8 mouse cellular contexts compared by ENCODE assay signal in genomic region chr12:117447223-117447622, GRCm38 (mm10).
A peak's percentile ranks its signal among the peaks of the same experiment; 100 is the strongest.
DNase-seq lines count a peak whose midpoint lies in the region; ATAC-seq and TF ChIP-seq lines count a peak whose summit lies in the region.

No protein-coding gene starts in this region.

- no peak for TF ChIP-seq POLR2A in small intestine, adult 2 months (IDR thresholded peaks at IDR 0.05; ENCODE audit: low read depth, low read length)

- H3K4me1 ChIP-seq in forebrain, embryonic 10.5 days = peaks cover 18% of the 10 kb centered on the region
- H3K4me1 ChIP-seq in forebrain, embryonic 16.5 days (replicated peaks; ENCODE audit: control insufficient read depth, insufficient read depth, low read length) = no peaks in the 10 kb centered on the region
- H3K4me1 ChIP-seq in lung, postnatal 0 days (ENCODE audit: insufficient read depth, low read depth, low read length) = no peaks in the 10 kb centered on the region; the same call in 1 of the 2 replicates
- H3K4me1 ChIP-seq in small intestine, adult 2 months (ENCODE audit: control insufficient read depth, insufficient read depth, insufficient read length, low read length) = peaks cover 15% of the 10 kb centered on the region; the same call in 1 of the 2 replicates

- no peak overlapping the region for H3K4me2 ChIP-seq in forebrain, embryonic 16.5 days (ENCODE audit: low read length)
- H3K4me2 ChIP-seq in lung, postnatal 0 days (replicated peaks; ENCODE audit: low read depth, low read length) = peak overlapping the region; percentile 47

- TF ChIP-seq CTCF in lung, postnatal 0 days (IDR thresholded peaks at IDR 0.05) = no peak
- no peak for TF ChIP-seq CTCF in small intestine, adult 2 months (IDR thresholded peaks at IDR 0.05; ENCODE audit: extremely low read depth, insufficient read length, insufficient replicate concordance, low read depth, low read length)

- H3K36me3 ChIP-seq in forebrain, embryonic 10.5 days (replicated peaks) = no peaks in the 10 kb centered on the region
- no peaks in the 10 kb centered on the region for H3K36me3 ChIP-seq in forebrain, embryonic 16.5 days (ENCODE audit: control insufficient read depth, insufficient read depth)
- H3K36me3 ChIP-seq in lung, postnatal 0 days (ENCODE audit: insufficient read depth, low read length) = no peaks in the 10 kb centered on the region
- H3K36me3 ChIP-seq in small intestine, adult 2 months (ENCODE audit: control insufficient read depth, insufficient read depth, low read length) = no peaks in the 10 kb centered on the region

- H3K9ac ChIP-seq in forebrain, embryonic 16.5 days (replicated peaks; ENCODE audit: low read depth, low read length) = no peak overlapping the region
- H3K9ac ChIP-seq in lung, postnatal 0 days (replicated peaks; ENCODE audit: low read depth) = no peak overlapping the region

- no peaks in the 10 kb centered on the region for H3K9me3 ChIP-seq in forebrain, embryonic 10.5 days
- no peaks in the 10 kb centered on the region for H3K9me3 ChIP-seq in forebrain, embryonic 16.5 days (ENCODE audit: control insufficient read depth, low read length)
- no peaks in the 10 kb centered on the region for H3K9me3 ChIP-seq in lung, postnatal 0 days (ENCODE audit: low read length)

- peak overlapping the region; percentile 69 for H3K27ac ChIP-seq in forebrain, embryonic 10.5 days
- no peak overlapping the region for H3K27ac ChIP-seq in forebrain, embryonic 16.5 days (ENCODE audit: low read length)
- H3K27ac ChIP-seq in lung, postnatal 0 days (ENCODE audit: low read length) = peak overlapping the region; percentile 6; the same call in 1 of the 2 replicates
- no peak overlapping the region for H3K27ac ChIP-seq in small intestine, adult 2 months (ENCODE audit: insufficient read depth, low read depth, low read length)

- ATAC-seq in forebrain, embryonic 16.5 days = no peak
- peak; percentile 71 for ATAC-seq in lung, postnatal 0 days

- TF ChIP-seq EP300 in lung, postnatal 0 days (IDR thresholded peaks at IDR 0.05) = no peak

- peak; percentile 24 for DNase-seq in forebrain, embryonic 10.5 days (ENCODE audit: extremely low spot score, low spot score)
- DNase-seq in heart, adult 9 months (ENCODE audit: low spot score in 2 of 2) = peak; percentile 13 to 54
- peak; percentile 11 for DNase-seq in kidney, adult 18-20 months
- DNase-seq in lung, postnatal 0 days (ENCODE audit: low spot score) = peak; percentile 65
- no peak for DNase-seq in right cerebral cortex, adult 18-20 months
- no peak for DNase-seq in adipocyte (ENCODE audit: low spot score)

- H3K4me3 ChIP-seq in forebrain, embryonic 10.5 days = peak overlapping the region; percentile 30; the same call in 1 of the 2 replicates
- H3K4me3 ChIP-seq in forebrain, embryonic 16.5 days (replicated peaks; ENCODE audit: low read length) = no peak overlapping the region
- no peak overlapping the region for H3K4me3 ChIP-seq in lung, postnatal 0 days (ENCODE audit: low read depth, low read length)
- H3K4me3 ChIP-seq in small intestine, adult 2 months (ENCODE audit: low read depth, low read length) = peak overlapping the region; percentile 28

- H3K27me3 ChIP-seq in forebrain, embryonic 10.5 days (ENCODE audit: poor library complexity, severe bottlenecking) = no peaks in the 10 kb centered on the region
- H3K27me3 ChIP-seq in forebrain, embryonic 16.5 days (replicated peaks; ENCODE audit: control insufficient read depth, insufficient read depth, low read length) = no peaks in the 10 kb centered on the region
- H3K27me3 ChIP-seq in lung, postnatal 0 days (replicated peaks; ENCODE audit: insufficient read depth, low read length) = no peaks in the 10 kb centered on the region
- H3K27me3 ChIP-seq in small intestine, adult 2 months (ENCODE audit: control insufficient read depth, insufficient read depth, low read length) = no peaks in the 10 kb centered on the region

- WGBS in forebrain, embryonic 10.5 days = 21% methylated on average over 10 of the region's 10 CpGs
- WGBS in forebrain, embryonic 16.5 days = 29% methylated on average over 9 of the region's 10 CpGs
- 2% methylated on average over 10 of the region's 10 CpGs for WGBS in lung, postnatal 0 days
- 10% methylated on average over 10 of the region's 10 CpGs for WGBS in small intestine, adult 2 months

Comparison
In these comparisons a context has a peak if more than half of its experiments do, and no peak if none do; other contexts are left out.
1. H3K27ac ChIP-seq: peak in forebrain, embryonic 10.5 days (single experiment) and lung, postnatal 0 days (single experiment); none in forebrain, embryonic 16.5 days (single experiment) and small intestine, adult 2 months (single experiment).
2. H3K4me3 ChIP-seq: peak in forebrain, embryonic 10.5 days (single experiment) and small intestine, adult 2 months (single experiment); none in forebrain, embryonic 16.5 days (single experiment) and lung, postnatal 0 days (single experiment).
3. DNase-seq: peak in forebrain, embryonic 10.5 days (single experiment), heart, adult 9 months (2 of 2), kidney, adult 18-20 months (single experiment) and lung, postnatal 0 days (single experiment); none in right cerebral cortex, adult 18-20 months (single experiment) and adipocyte (single experiment).